Mouse (Mus musculus) intestine, embryonic 15.5 days (tissue): ENCODE measurements around the gene Tbx15. TPM values are rescaled to one million over a fixed set of nuclear protein-coding genes. Genes with fewer than 3 reads are reported as not detected.

Source experiments
- ATAC-seq: fragments of 200-750 bp; cut with Nextera tagmentation; 2 replicates; pipeline ENCODE4 v1.8.0; 2017; ENCODE audit warnings: moderate TSS enrichment, moderate library complexity
- H3K27ac ChIP-seq: fragments of 300-500 bp; sonication (generic); 2 replicates; pipeline ENCODE4 v1.5.1; 2015; ENCODE audit warnings: mild to moderate bottlenecking, inconsistent platforms
- H3K27me3 ChIP-seq: fragments of 300-500 bp; sonication (generic); replicated peaks from 2 replicates; pipeline ENCODE4 v1.6.1; 2015; ENCODE audit warnings: inconsistent platforms
- H3K36me3 ChIP-seq: fragments of 300-500 bp; sonication (generic); 2 replicates; pipeline ENCODE4 v1.6.1; 2015; ENCODE audit warnings: inconsistent platforms
- H3K4me1 ChIP-seq: fragments of 300-500 bp; sonication (generic); replicated peaks from 2 replicates; pipeline ENCODE4 v1.6.1; 2015; ENCODE audit warnings: inconsistent platforms
- H3K4me2 ChIP-seq: fragments of 300-500 bp; sonication (generic); replicated peaks from 2 replicates; pipeline ENCODE4 v1.6.1; 2015; ENCODE audit warnings: mild to moderate bottlenecking, inconsistent platforms
- H3K4me3 ChIP-seq: fragments of 300-500 bp; sonication (generic); replicated peaks from 2 replicates; pipeline ENCODE4 v1.5.1; 2015; ENCODE audit warnings: inconsistent platforms
- H3K9ac ChIP-seq: fragments of 300-500 bp; sonication (generic); 2 replicates; pipeline ENCODE4 v1.6.1; 2015; ENCODE audit warnings: inconsistent platforms
- H3K9me3 ChIP-seq: fragments of 300-500 bp; sonication (generic); 2 replicates; pipeline ENCODE4 v1.6.1; 2016; ENCODE audit warnings: inconsistent platforms
- whole genome bisulfite sequencing: fragments of 180-500 bp; shearing (Covaris S2); methylation state at CpG from one replicate; pipeline ENCODE4 v1.1.7; 2015; 5-methylcytosine and 5-hydroxymethylcytosine counted together
- polyA plus RNA-seq: library from polyadenylated mRNA; unstranded; fragments of >200 nt; fragmentation: Nextera tagmentation; extraction: Ambion mirVana; gene quantifications from 2 replicates; pipeline ENCODE4 v1.2.1, GENCODE M21; 2015

The Tbx15 gene
- polyA plus RNA-seq, 1 experiment from 2014 or later, result 0.04 TPM

- ATAC-seq, result no peak
- H3K36me3 ChIP-seq, result no peaks in the 10 kb centered on the region
- H3K4me1 ChIP-seq, result no peaks in the 10 kb centered on the region
- H3K27ac ChIP-seq, result no peak overlapping the region
- H3K27me3 ChIP-seq, result no peaks in the 10 kb centered on the region
- no peak overlapping the region for H3K9ac ChIP-seq
- H3K4me3 ChIP-seq, result no peak overlapping the region
- H3K4me2 ChIP-seq, result no peak overlapping the region
- WGBS, result 52% methylated on average over 3 of the region's 4 CpGs
- no peaks in the 10 kb centered on the region for H3K9me3 ChIP-seq
Measured at GRCm38 (mm10) chr3:99387127-99387526, 146.9 kb downstream of the Tbx15 start.

Other genes with a start within 250 kb of the Tbx15 start
- 8.5 and 9.4 TPM in 2 replicates for gene Wars2, start 99.3 kb upstream of the Tbx15 start, polyA plus RNA-seq